Mouse (Mus musculus) heart, embryonic 12.5 days (tissue): ENCODE data around the gene Tbc1d4. TPM values are rescaled to one million over a fixed set of nuclear protein-coding genes. Genes with fewer than 3 reads are reported as not detected.

Experiments used
- ATAC-seq: fragments of 200-750 bp; cut with Nextera tagmentation; 2 replicates; pipeline ENCODE4 v1.8.0; 2017; ENCODE audit warnings: moderate TSS enrichment, moderate library complexity; ENCODE audit not compliant: insufficient number of reproducible peaks, low FRiP score
- H3K27ac ChIP-seq: fragments of 300-500 bp; sonication (generic); 2 replicates; pipeline ENCODE4 v1.5.1; 2016; ENCODE audit warnings: mild to moderate bottlenecking, moderate library complexity; ENCODE audit not compliant: poor library complexity, severe bottlenecking
- H3K27me3 ChIP-seq: fragments of 300-500 bp; sonication (generic); replicated peaks from 2 replicates; pipeline ENCODE4 v1.6.1; 2016; ENCODE audit warnings: mild to moderate bottlenecking, moderate library complexity
- H3K36me3 ChIP-seq: fragments of 300-500 bp; sonication (generic); 2 replicates; pipeline ENCODE4 v1.6.1; 2016; ENCODE audit warnings: mild to moderate bottlenecking, moderate library complexity
- H3K4me1 ChIP-seq: fragments of 300-500 bp; sonication (generic); replicated peaks from 2 replicates; pipeline ENCODE4 v1.6.1; 2016; ENCODE audit warnings: mild to moderate bottlenecking
- H3K4me2 ChIP-seq: fragments of 300-500 bp; sonication (generic); 2 replicates; pipeline ENCODE4 v1.6.1; 2016; ENCODE audit warnings: mild to moderate bottlenecking, moderate library complexity
- H3K4me3 ChIP-seq: fragments of 300-500 bp; sonication (generic); 2 replicates; pipeline ENCODE4 v1.5.1; 2016; ENCODE audit warnings: mild to moderate bottlenecking
- H3K9ac ChIP-seq: fragments of 300-500 bp; sonication (generic); 2 replicates; pipeline ENCODE4 v1.6.1; 2016; ENCODE audit warnings: mild to moderate bottlenecking, moderate library complexity
- H3K9me3 ChIP-seq: fragments of 300-500 bp; sonication (generic); replicated peaks from 2 replicates; pipeline ENCODE4 v1.6.1; 2016; ENCODE audit warnings: mild to moderate bottlenecking, moderate library complexity
- WGBS: fragments of 180-500 bp; shearing (Covaris S2); methylation state at CpG from one replicate; pipeline ENCODE4 v1.1.7; 2016; 5-methylcytosine and 5-hydroxymethylcytosine counted together
- polyA plus RNA-seq: library from polyadenylated mRNA; unstranded; fragments of >200 nt; fragmentation: Nextera tagmentation; extraction: Ambion mirVana; gene quantifications from 2 replicates; pipeline ENCODE4 v1.2.1, GENCODE M21; 2016

Gene Tbc1d4
- polyA plus RNA-seq, 1 experiment from 2014 or later: 28.8 TPM

GRCm38 (mm10) chr14:101488264-101488810 lies 120.7 kb downstream of the Tbc1d4 start:
- no peak for ATAC-seq
- no peaks in the 10 kb centered on the region for H3K9me3 ChIP-seq
- no peaks in the 10 kb centered on the region for H3K27me3 ChIP-seq
- H3K4me2 ChIP-seq: no peak overlapping the region
- H3K9ac ChIP-seq: no peak overlapping the region
- peaks cover 14% of the 10 kb centered on the region for H3K36me3 ChIP-seq
- H3K4me3 ChIP-seq: no peak overlapping the region
- peaks cover 14% of the 10 kb centered on the region for H3K4me1 ChIP-seq
- WGBS: 67% methylated on average over 15 of the region's 15 CpGs
- no peak overlapping the region for H3K27ac ChIP-seq

GRCm38 (mm10) chr14:101486550-101486949 lies 122.4 kb downstream of the Tbc1d4 start:
- H3K9ac ChIP-seq: no peak overlapping the region
- H3K4me1 ChIP-seq: peaks cover 13% of the 10 kb centered on the region
- no peak for ATAC-seq
- 55% methylated on average over 3 of the region's 3 CpGs for WGBS
- peaks cover 10% of the 10 kb centered on the region for H3K36me3 ChIP-seq
- H3K4me3 ChIP-seq: no peak overlapping the region
- no peak overlapping the region for H3K27ac ChIP-seq
- H3K27me3 ChIP-seq: no peaks in the 10 kb centered on the region
- H3K4me2 ChIP-seq: no peak overlapping the region
- H3K9me3 ChIP-seq: no peaks in the 10 kb centered on the region

- no peak overlapping the region for H3K4me3 ChIP-seq
- no peaks in the 10 kb centered on the region for H3K9me3 ChIP-seq
- peak; percentile 71 for ATAC-seq
- no peak overlapping the region for H3K9ac ChIP-seq
- 48% methylated on average over 4 of the region's 4 CpGs for WGBS
- peaks cover 19% of the 10 kb centered on the region for H3K4me1 ChIP-seq
- peak overlapping the region; percentile 89 for H3K27ac ChIP-seq
- H3K4me2 ChIP-seq: no peak overlapping the region
- no peaks in the 10 kb centered on the region for H3K27me3 ChIP-seq
- peaks cover 12% of the 10 kb centered on the region for H3K36me3 ChIP-seq
These were observed 125.8 kb downstream of the Tbc1d4 start for GRCm38 (mm10) chr14:101483230-101483629.

GRCm38 (mm10) chr14:101482270-101482669 lies 126.7 kb downstream of the Tbc1d4 start:
- 41% methylated on average over 4 of the region's 4 CpGs for WGBS
- H3K27ac ChIP-seq: peak overlapping the region; percentile 89; the same call in 1 of the 2 replicates

GRCm38 (mm10) chr14:101481165-101481564 lies 127.8 kb downstream of the Tbc1d4 start:
- Histone ChIP-seq H3K9me3 (no peaks in the 10 kb centered on the region), H3K4me2 (no peak overlapping the region), H3K4me1 (peaks cover 15% of the 10 kb centered on the region), H3K9ac (no peak overlapping the region), H3K27me3 (no peaks in the 10 kb centered on the region), H3K36me3 (peaks cover 20% of the 10 kb centered on the region), H3K4me3 (no peak overlapping the region), H3K27ac (no peak overlapping the region)
- 79% methylated on average over 7 of the region's 7 CpGs for WGBS
- no peak for ATAC-seq

More at GRCm38 (mm10) chr14:101482270-101482669, 126.7 kb downstream of the Tbc1d4 start:
- H3K27me3 ChIP-seq: no peaks in the 10 kb centered on the region
- no peak overlapping the region for H3K4me3 ChIP-seq
- H3K9ac ChIP-seq: no peak overlapping the region
- no peak for ATAC-seq
- H3K9me3 ChIP-seq: no peaks in the 10 kb centered on the region
- no peak overlapping the region for H3K4me2 ChIP-seq
- peaks cover 19% of the 10 kb centered on the region for H3K4me1 ChIP-seq
- H3K36me3 ChIP-seq: peaks cover 15% of the 10 kb centered on the region

- WGBS: 85% methylated on average over 7 of the region's 7 CpGs
- no peak for ATAC-seq
- no peak overlapping the region for H3K4me2 ChIP-seq
- H3K4me3 ChIP-seq: no peak overlapping the region
- peaks cover 15% of the 10 kb centered on the region for H3K4me1 ChIP-seq
- H3K9me3 ChIP-seq: no peaks in the 10 kb centered on the region
- peaks cover 21% of the 10 kb centered on the region for H3K36me3 ChIP-seq
- H3K27me3 ChIP-seq: no peaks in the 10 kb centered on the region
- no peak overlapping the region for H3K9ac ChIP-seq
- no peak overlapping the region for H3K27ac ChIP-seq
These were observed 128.4 kb downstream of the Tbc1d4 start for GRCm38 (mm10) chr14:101480541-101480940.

- ATAC-seq: no peak
- Histone ChIP-seq H3K4me3 (no peak overlapping the region), H3K4me2 (no peak overlapping the region), H3K9me3 (no peaks in the 10 kb centered on the region), H3K4me1 (peaks cover 7% of the 10 kb centered on the region), H3K27me3 (no peaks in the 10 kb centered on the region), H3K36me3 (peaks cover 45% of the 10 kb centered on the region), H3K27ac (no peak overlapping the region), H3K9ac (no peak overlapping the region)
- WGBS: 76% methylated on average over 5 of the region's 5 CpGs
These were observed 131.2 kb downstream of the Tbc1d4 start for GRCm38 (mm10) chr14:101477827-101478220.

GRCm38 (mm10) chr14:101477081-101477826 lies 131.7 kb downstream of the Tbc1d4 start:
- Histone ChIP-seq H3K27me3 (no peaks in the 10 kb centered on the region), H3K9ac (no peak overlapping the region), H3K4me3 (no peak overlapping the region), H3K36me3 (peaks cover 45% of the 10 kb centered on the region), H3K4me1 (peaks cover 6% of the 10 kb centered on the region), H3K27ac (no peak overlapping the region), H3K9me3 (no peaks in the 10 kb centered on the region), H3K4me2 (no peak overlapping the region)
- WGBS: 59% methylated on average over 20 of the region's 20 CpGs
- ATAC-seq: no peak

GRCm38 (mm10) chr14:101469475-101470093 lies 139.4 kb downstream of the Tbc1d4 start:
- Histone ChIP-seq H3K9ac (no peak overlapping the region), H3K36me3 (peaks cover 25% of the 10 kb centered on the region), H3K4me1 (no peaks in the 10 kb centered on the region), H3K4me2 (no peak overlapping the region), H3K27me3 (no peaks in the 10 kb centered on the region), H3K9me3 (no peaks in the 10 kb centered on the region), H3K4me3 (no peak overlapping the region), H3K27ac (no peak overlapping the region)
- ATAC-seq: no peak
- 81% methylated on average over 5 of the region's 5 CpGs for WGBS

- H3K4me2 ChIP-seq: no peak overlapping the region
- H3K4me3 ChIP-seq: no peak overlapping the region
- WGBS: 85% methylated on average over 4 of the region's 4 CpGs
- H3K9me3 ChIP-seq: no peaks in the 10 kb centered on the region
- no peak overlapping the region for H3K27ac ChIP-seq
- H3K27me3 ChIP-seq: no peaks in the 10 kb centered on the region
- H3K9ac ChIP-seq: no peak overlapping the region
- H3K4me1 ChIP-seq: no peaks in the 10 kb centered on the region
- no peak for ATAC-seq
- H3K36me3 ChIP-seq: peaks cover 17% of the 10 kb centered on the region
These were observed 140.8 kb downstream of the Tbc1d4 start for GRCm38 (mm10) chr14:101468143-101468542.

GRCm38 (mm10) chr14:101467532-101467931 lies 141.5 kb downstream of the Tbc1d4 start:
- no peak for ATAC-seq
- Histone ChIP-seq H3K4me3 (no peak overlapping the region), H3K9me3 (no peaks in the 10 kb centered on the region), H3K4me1 (no peaks in the 10 kb centered on the region), H3K4me2 (no peak overlapping the region), H3K27me3 (no peaks in the 10 kb centered on the region), H3K9ac (no peak overlapping the region), H3K27ac (no peak overlapping the region), H3K36me3 (peaks cover 23% of the 10 kb centered on the region)
- 93% methylated on average over 1 of the region's 1 CpGs for WGBS
